Mouse (Mus musculus) stomach, embryonic 15.5 days (tissue): ENCODE results near the gene Hbb-bt. TPM values are rescaled to one million over a fixed set of nuclear protein-coding genes. Genes with fewer than 3 reads are reported as not detected.
"Not testable (repeated sequence)": the region's sequence is repeated elsewhere in the genome, so short reads cannot be mapped to it uniquely, and the experiment has no call there.

Source experiments
- ATAC-seq: fragments of 200-750 bp; cut with Nextera tagmentation; 2 replicates; pipeline ENCODE4 v1.8.0; 2017; ENCODE audit warnings: low read depth, moderate number of reproducible peaks, moderate TSS enrichment; ENCODE audit not compliant: insufficient read depth, low FRiP score
- H3K27ac ChIP-seq: fragments of 300-500 bp; sonication (generic); 2 replicates; pipeline ENCODE4 v1.5.1; 2015; ENCODE audit warnings: mild to moderate bottlenecking, inconsistent platforms
- H3K27me3 ChIP-seq: fragments of 300-500 bp; sonication (generic); replicated peaks from 2 replicates; pipeline ENCODE4 v1.6.1; 2015; ENCODE audit warnings: inconsistent platforms
- H3K36me3 ChIP-seq: fragments of 300-500 bp; sonication (generic); 2 replicates; pipeline ENCODE4 v1.6.1; 2015; ENCODE audit warnings: inconsistent platforms
- H3K4me1 ChIP-seq: fragments of 300-500 bp; sonication (generic); 2 replicates; pipeline ENCODE4 v1.6.1; 2015; ENCODE audit warnings: inconsistent platforms
- H3K4me2 ChIP-seq: fragments of 300-500 bp; sonication (generic); 2 replicates; pipeline ENCODE4 v1.6.1; 2015; ENCODE audit warnings: mild to moderate bottlenecking, inconsistent platforms
- H3K4me3 ChIP-seq: fragments of 300-500 bp; sonication (generic); replicated peaks from 2 replicates; pipeline ENCODE4 v1.5.1; 2015; ENCODE audit warnings: inconsistent platforms
- H3K9ac ChIP-seq: fragments of 300-500 bp; sonication (generic); 2 replicates; pipeline ENCODE4 v1.6.1; 2015; ENCODE audit warnings: inconsistent platforms
- H3K9me3 ChIP-seq: fragments of 300-500 bp; sonication (generic); 2 replicates; pipeline ENCODE4 v1.6.1; 2016; ENCODE audit warnings: inconsistent platforms
- WGBS: fragments of 180-500 bp; shearing (Covaris S2); methylation state at CpG from one replicate; pipeline ENCODE4 v1.1.7; 2015; 5-methylcytosine and 5-hydroxymethylcytosine counted together
- polyA plus RNA-seq: library from polyadenylated mRNA; unstranded; fragments of >200 nt; fragmentation: Nextera tagmentation; extraction: Ambion mirVana; gene quantifications from 2 replicates; pipeline ENCODE4 v1.2.1, GENCODE M21; 2015

Gene Hbb-bt
- polyA plus RNA-seq, 1 experiment from 2014 or later, result 5,430 TPM

DNA sequence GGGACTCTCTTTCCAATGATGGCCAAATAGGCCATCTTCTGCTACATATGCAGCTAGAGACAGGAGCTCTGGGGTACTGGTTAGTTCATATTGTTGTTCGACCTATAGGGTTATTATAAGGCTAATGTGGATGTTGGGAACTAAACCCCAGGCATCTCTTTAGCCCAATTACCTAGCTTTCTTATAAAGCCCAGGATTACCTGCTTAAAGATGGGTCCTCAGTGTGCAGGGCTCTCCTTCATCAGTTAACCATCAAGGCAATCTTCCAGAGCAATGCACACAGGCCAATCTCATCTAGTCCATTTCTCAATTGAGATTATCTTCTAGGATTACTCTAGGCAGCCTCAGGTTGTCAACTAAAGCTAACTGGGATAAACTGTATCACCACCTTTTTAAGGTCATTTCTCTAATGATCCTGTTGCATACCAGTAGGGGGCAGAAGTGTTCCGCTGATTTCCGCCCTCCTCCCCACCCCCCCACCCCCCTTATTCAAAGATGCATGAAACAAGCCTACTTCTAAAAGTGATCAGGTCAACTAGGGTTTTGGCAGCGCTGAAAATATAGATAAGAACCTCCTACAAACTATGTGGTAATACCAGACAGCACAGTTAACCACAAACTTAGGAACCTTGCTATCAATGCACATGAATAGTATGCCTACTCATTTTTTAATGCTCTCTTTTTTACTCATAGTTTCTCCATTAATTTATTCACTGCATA lies 21.0 kb downstream of the Hbb-bt start:
- Histone ChIP-seq H3K9ac (no peak overlapping the region), H3K36me3 (no peaks in the 10 kb centered on the region), H3K4me2 (no peak overlapping the region), H3K4me1 (no peaks in the 10 kb centered on the region), H3K27me3 (no peaks in the 10 kb centered on the region), H3K27ac (no peak overlapping the region), H3K4me3 (no peak overlapping the region), H3K9me3 (no peaks in the 10 kb centered on the region)
- no peak for ATAC-seq
- 16% methylated on average over 4 of the region's 4 CpGs for WGBS

DNA sequence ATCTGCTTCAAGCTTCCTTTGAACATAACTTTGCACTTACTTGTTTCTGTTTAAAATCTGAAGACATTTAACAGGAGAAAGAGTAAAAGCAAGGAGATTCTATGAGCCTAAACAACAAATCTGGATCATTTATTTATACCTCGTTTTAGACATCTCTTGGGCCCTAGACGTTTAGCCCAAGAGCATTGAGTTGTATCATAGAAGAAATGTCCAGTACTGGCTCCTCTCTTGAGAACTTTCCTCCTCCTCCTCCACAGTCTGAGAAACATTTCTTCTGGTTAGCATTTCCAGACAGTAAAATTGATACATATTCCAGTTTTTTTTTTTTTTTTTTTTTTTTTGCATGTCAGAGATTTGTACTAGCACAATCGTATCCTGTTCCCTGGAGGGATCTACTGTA lies 22.1 kb downstream of the Hbb-bt start, which contains the start of gene Olfr67:
Gene Olfr67, minus strand, starts transcription at position 101 of the 400 bp plus-strand sequence.
- WGBS, result 70% methylated on average over 3 of the region's 3 CpGs
- Histone ChIP-seq H3K4me1 (no peaks in the 10 kb centered on the region), H3K9me3 (no peaks in the 10 kb centered on the region), H3K36me3 (no peaks in the 10 kb centered on the region), H3K9ac (no peak within 1 kb of the TSS), H3K4me2 (no peak within 1 kb of the TSS), H3K4me3 (no peak within 1 kb of the TSS), H3K27ac (no peak within 1 kb of the TSS), H3K27me3 (no peaks in the 10 kb centered on the region)
- no peak for ATAC-seq

DNA sequence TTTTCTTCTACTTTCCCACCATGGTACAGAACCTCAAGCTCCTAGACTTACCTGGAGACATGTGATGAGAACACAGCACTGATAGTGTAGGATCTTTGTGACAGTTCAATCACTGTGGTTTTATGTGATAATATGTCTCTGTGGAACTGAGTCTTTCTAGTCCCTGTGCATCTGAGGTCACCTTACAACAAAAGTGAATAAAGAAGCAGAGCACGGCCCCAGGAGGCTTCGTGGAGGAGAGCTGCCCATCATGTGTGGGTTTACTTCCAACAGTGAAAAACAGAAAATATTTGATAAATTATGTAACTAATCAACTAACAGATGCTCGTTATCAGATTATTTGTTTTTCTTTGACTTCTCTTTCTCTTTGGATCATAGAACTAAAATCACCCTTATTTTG lies 34.2 kb downstream of the Hbb-bt start, which contains the start of gene Olfr68:
Gene Olfr68, minus strand, starts transcription at position 101 of the 400 bp plus-strand sequence.
- Histone ChIP-seq H3K9ac (no peak within 1 kb of the TSS), H3K9me3 (no peaks in the 10 kb centered on the region), H3K36me3 (no peaks in the 10 kb centered on the region), H3K4me3 (no peak within 1 kb of the TSS), H3K27me3 (no peaks in the 10 kb centered on the region), H3K4me2 (no peak within 1 kb of the TSS), H3K4me1 (no peaks in the 10 kb centered on the region), H3K27ac (no peak within 1 kb of the TSS)
- 75% methylated on average over 3 of the region's 3 CpGs for WGBS
- ATAC-seq, result no peak

DNA sequence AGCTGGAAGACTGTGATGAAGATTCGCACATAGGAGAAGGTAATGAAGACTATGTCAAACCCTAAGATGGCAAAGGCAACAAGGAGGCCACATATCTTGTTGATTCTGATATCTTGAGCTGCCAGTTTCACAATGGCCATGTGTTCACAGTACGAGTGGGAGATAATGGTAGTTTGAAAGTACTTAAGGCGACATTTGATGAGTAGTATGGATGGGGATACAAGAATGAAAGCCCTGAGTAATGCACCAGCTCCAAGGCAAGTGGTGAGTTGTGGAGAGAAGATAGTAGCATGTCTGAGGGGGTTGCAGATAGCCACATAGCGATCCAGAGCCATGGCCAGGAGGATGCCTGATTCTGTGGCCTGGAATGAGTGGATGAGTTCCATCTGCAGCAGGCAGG lies 36.1 kb downstream of the Hbb-bt start:
- H3K4me2 ChIP-seq, H3K27me3 ChIP-seq, H3K9ac ChIP-seq, H3K36me3 ChIP-seq, ATAC-seq, H3K27ac ChIP-seq, H3K9me3 ChIP-seq, H3K4me1 ChIP-seq, H3K4me3 ChIP-seq: not testable (repeated sequence)
- 81% methylated on average over 4 of the region's 4 CpGs for WGBS

DNA sequence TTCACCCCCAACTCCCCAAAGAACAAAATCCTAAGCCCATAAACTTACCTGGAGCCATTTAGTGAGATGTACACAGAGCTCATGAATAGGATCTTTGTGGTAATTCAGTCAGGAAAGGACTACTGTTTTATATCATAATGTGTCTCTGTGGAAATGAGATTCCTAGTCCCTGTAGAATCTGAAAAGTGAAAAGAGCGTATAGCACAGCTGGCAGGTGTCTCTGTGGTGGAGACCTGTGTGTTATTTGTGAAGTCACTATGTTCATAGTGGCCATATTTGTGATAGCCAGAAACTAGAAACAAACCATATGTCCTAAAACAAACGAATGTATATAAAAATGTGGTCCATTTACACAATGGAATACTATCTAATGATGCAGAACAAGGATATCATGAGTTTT lies 42.3 kb downstream of the Hbb-bt start, which contains the start of gene Olfr69:
Gene Olfr69, minus strand, starts transcription at position 101 of the 400 bp plus-strand sequence.
- H3K36me3 ChIP-seq, result no peaks in the 10 kb centered on the region
- H3K27ac ChIP-seq, result no peak within 1 kb of the TSS
- ATAC-seq, result no peak
- no peaks in the 10 kb centered on the region for H3K4me1 ChIP-seq
- no peak within 1 kb of the TSS for H3K4me3 ChIP-seq
- H3K4me2 ChIP-seq, result no peak within 1 kb of the TSS
- no peaks in the 10 kb centered on the region for H3K9me3 ChIP-seq
- no peaks in the 10 kb centered on the region for H3K27me3 ChIP-seq
- WGBS, result 72% methylated on average over 2 of the region's 2 CpGs
- H3K9ac ChIP-seq, result no peak within 1 kb of the TSS

DNA sequence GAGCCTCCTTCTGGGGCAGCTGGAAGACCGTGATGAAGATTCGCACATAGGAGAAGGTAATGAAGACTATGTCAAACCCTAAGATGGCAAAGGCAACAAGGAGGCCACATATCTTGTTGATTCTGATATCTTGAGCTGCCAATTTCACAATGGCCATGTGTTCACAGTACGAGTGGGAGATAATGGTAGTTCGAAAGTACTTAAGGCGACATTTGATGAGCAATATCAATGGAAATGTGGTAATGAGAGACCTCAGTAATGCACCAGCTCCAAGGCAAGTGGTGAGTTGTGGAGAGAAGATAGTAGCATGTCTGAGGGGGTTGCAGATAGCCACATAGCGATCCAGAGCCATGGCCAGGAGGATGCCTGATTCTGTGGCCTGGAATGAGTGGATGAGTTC lies 46.1 kb downstream of the Hbb-bt start:
- WGBS, result 78% methylated on average over 6 of the region's 6 CpGs
- H3K27me3 ChIP-seq, H3K9me3 ChIP-seq, ATAC-seq, H3K27ac ChIP-seq, H3K9ac ChIP-seq, H3K4me1 ChIP-seq, H3K4me2 ChIP-seq, H3K4me3 ChIP-seq, H3K36me3 ChIP-seq: not testable (repeated sequence)

Other genes with a start within 250 kb of the Hbb-bt start
- not detected in 2 replicates for gene Olfr616, start 244.9 kb downstream of the Hbb-bt start, polyA plus RNA-seq
- not detected in 2 replicates for gene Olfr617, start 240.9 kb downstream of the Hbb-bt start, polyA plus RNA-seq
- not detected in 2 replicates for gene Olfr618, start 223.9 kb downstream of the Hbb-bt start, polyA plus RNA-seq
- gene Olfr619, start 213.4 kb downstream of the Hbb-bt start, polyA plus RNA-seq, result not detected in 2 replicates
- not detected in 2 replicates for gene Olfr620, start 201.5 kb downstream of the Hbb-bt start, polyA plus RNA-seq
- gene Olfr622, start 171.3 kb downstream of the Hbb-bt start, polyA plus RNA-seq, result not detected in 2 replicates
- not detected in 2 replicates for gene Olfr623, start 150.3 kb downstream of the Hbb-bt start, polyA plus RNA-seq
- gene Olfr624, start 142.8 kb downstream of the Hbb-bt start, polyA plus RNA-seq, result 0.03 and 0.04 TPM in 2 replicates
- gene Olfr625-ps1, start 131.3 kb downstream of the Hbb-bt start, polyA plus RNA-seq, result not detected in 2 replicates
- gene Olfr243, start 99.3 kb downstream of the Hbb-bt start, polyA plus RNA-seq, result not detected in 2 replicates
- not detected in 2 replicates for gene Olfr628, start 83.6 kb downstream of the Hbb-bt start, polyA plus RNA-seq
- gene Olfr629, start 69.1 kb downstream of the Hbb-bt start, polyA plus RNA-seq, result not detected in 2 replicates
- gene Olfr630, start 56.7 kb downstream of the Hbb-bt start, polyA plus RNA-seq, result not detected in 2 replicates
- not detected in 2 replicates for gene Olfr69, start 42.4 kb downstream of the Hbb-bt start, polyA plus RNA-seq
- gene Olfr68, start 34.3 kb downstream of the Hbb-bt start, polyA plus RNA-seq, result not detected in 2 replicates
- gene Olfr67, start 22.2 kb downstream of the Hbb-bt start, polyA plus RNA-seq, result not detected in 2 replicates
- gene Hbb-bs, start 14.1 kb upstream of the Hbb-bt start, polyA plus RNA-seq, result 8,336 and 14,080 TPM in 2 replicates
- not detected in 2 replicates for gene Hbb-bh2, start 26.5 kb upstream of the Hbb-bt start, polyA plus RNA-seq
- gene Hbb-bh1, start 29.2 kb upstream of the Hbb-bt start, polyA plus RNA-seq, result 4.5 and 5.1 TPM in 2 replicates
- 247 and 357 TPM in 2 replicates for gene Hbb-y, start 39.2 kb upstream of the Hbb-bt start, polyA plus RNA-seq
- not detected in 2 replicates for gene Olfr66, start 72.3 kb upstream of the Hbb-bt start, polyA plus RNA-seq
- gene Olfr64, start 80.5 kb upstream of the Hbb-bt start, polyA plus RNA-seq, result not detected in 2 replicates
- gene Olfr65, start 89.5 kb upstream of the Hbb-bt start, polyA plus RNA-seq, result not detected in 2 replicates
- not detected in 2 replicates for gene Olfr631, start 114.8 kb upstream of the Hbb-bt start, polyA plus RNA-seq
- gene Olfr632, start 120.4 kb upstream of the Hbb-bt start, polyA plus RNA-seq, result not detected in 2 replicates
- not detected in 2 replicates for gene Olfr633, start 130.4 kb upstream of the Hbb-bt start, polyA plus RNA-seq
- gene Olfr635, start 157.2 kb upstream of the Hbb-bt start, polyA plus RNA-seq, result not detected in 2 replicates
- gene Olfr638, start 184.8 kb upstream of the Hbb-bt start, polyA plus RNA-seq, result not detected in 2 replicates
- gene Olfr639, start 203.3 kb upstream of the Hbb-bt start, polyA plus RNA-seq, result not detected in 2 replicates
- not detected in 2 replicates for gene Olfr640, start 211.6 kb upstream of the Hbb-bt start, polyA plus RNA-seq
- not detected in 2 replicates for gene Olfr641, start 221.4 kb upstream of the Hbb-bt start, polyA plus RNA-seq
- not detected in 2 replicates for gene Olfr642, start 238.7 kb upstream of the Hbb-bt start, polyA plus RNA-seq
- not detected in 2 replicates for gene 4930516K23Rik, start 247.4 kb upstream of the Hbb-bt start, polyA plus RNA-seq